Mouse (Mus musculus): ENCODE measurements around the gene Sptb. TPM values are rescaled to one million over a fixed set of nuclear protein-coding genes. Genes with fewer than 3 reads are reported as not detected.

Gene Sptb
- polyA plus RNA-seq, 1 experiment from 2014 or later = 2.5 TPM

DNA sequence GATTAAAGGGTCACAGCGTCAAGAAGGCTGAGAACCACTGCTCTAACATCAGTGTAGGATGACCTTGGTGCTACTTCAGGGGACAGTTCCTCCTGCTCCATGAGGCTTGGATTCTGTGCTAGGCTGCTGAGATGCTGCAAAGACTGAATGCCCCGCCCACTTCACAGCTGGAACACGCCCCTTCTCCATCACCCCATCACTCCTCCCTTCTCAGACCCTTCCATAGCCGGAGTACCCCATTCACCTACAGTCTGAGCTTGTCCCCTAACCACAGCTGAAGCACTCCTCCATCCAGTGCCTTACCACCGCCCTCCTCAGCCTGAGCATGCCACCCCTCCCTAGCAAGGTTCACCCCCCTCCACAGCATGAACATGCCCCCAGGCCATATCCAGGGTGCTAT lies 90.5 kb downstream of the Sptb start:
- no peak overlapping the region for H3K4me2 ChIP-seq
- WGBS = 42% methylated on average over 5 of the region's 5 CpGs
- ATAC-seq (ENCODE audit: low FRiP score) = no peak

DNA sequence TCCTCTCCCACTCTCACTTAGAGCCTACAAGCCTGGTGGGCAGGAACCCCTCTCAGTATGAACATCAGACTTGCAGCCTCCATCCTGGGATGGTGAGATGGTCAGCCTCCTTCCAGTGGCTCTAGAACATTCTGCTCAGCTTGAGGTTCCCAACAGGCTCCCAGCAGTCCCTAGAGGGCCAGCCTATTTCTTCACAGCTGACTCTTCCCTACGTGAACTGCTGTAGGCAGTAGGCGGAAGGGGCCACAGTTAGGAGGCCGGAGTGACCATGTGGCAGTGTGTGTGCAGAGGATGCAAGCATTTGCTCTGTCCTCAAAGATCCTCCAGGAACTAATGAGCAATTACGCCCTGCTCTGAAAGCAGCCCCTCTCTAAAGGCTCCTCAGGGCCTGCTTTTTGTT lies 92.2 kb downstream of the Sptb start:
- H3K36me3 ChIP-seq = no peaks in the 10 kb centered on the region
- no peaks in the 10 kb centered on the region for H3K27me3 ChIP-seq
- H3K27ac ChIP-seq = no peak overlapping the region
- H3K4me2 ChIP-seq = no peak overlapping the region
- no peaks in the 10 kb centered on the region for H3K9me3 ChIP-seq
- 71% methylated on average over 4 of the region's 4 CpGs for WGBS
- H3K4me3 ChIP-seq = no peak overlapping the region
- H3K9ac ChIP-seq = no peak overlapping the region
- ATAC-seq (ENCODE audit: low FRiP score) = no peak
- peaks cover 16% of the 10 kb centered on the region for H3K4me1 ChIP-seq (replicated peaks)

More for the DNA sequence above, 90.5 kb downstream of the Sptb start:
- H3K27ac ChIP-seq = no peak overlapping the region
- no peaks in the 10 kb centered on the region for H3K36me3 ChIP-seq
- no peaks in the 10 kb centered on the region for H3K9me3 ChIP-seq
- H3K9ac ChIP-seq = no peak overlapping the region
- peaks cover 17% of the 10 kb centered on the region for H3K4me1 ChIP-seq (replicated peaks)
- no peak overlapping the region for H3K4me3 ChIP-seq
- H3K27me3 ChIP-seq = no peaks in the 10 kb centered on the region

DNA sequence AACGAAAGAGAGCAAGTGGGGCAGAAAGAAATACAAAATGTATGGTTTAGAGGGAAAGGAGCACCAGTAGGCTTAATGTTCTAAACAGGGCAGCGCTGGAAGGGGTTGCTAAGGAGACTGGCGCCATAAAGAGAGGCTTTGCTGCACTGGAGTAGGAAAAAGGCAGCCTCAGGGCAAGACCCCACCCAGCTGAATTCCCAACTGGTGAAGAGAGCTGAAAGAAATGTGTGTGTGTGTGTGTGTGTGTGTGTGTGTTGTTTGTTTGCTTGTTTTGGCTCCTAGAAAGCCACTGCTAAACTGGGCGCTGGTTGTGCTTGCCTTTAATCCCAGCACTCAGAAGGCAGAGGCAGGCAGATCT lies 94.8 kb downstream of the Sptb start:
- no peaks in the 10 kb centered on the region for H3K36me3 ChIP-seq
- no peak for ATAC-seq (ENCODE audit: low FRiP score)
- no peak overlapping the region for H3K4me2 ChIP-seq
- no peaks in the 10 kb centered on the region for H3K9me3 ChIP-seq
- 71% methylated on average over 4 of the region's 4 CpGs for WGBS
- H3K4me3 ChIP-seq = no peak overlapping the region
- peaks cover 12% of the 10 kb centered on the region for H3K4me1 ChIP-seq (replicated peaks)
- H3K9ac ChIP-seq = no peak overlapping the region
- H3K27ac ChIP-seq = no peak overlapping the region
- no peaks in the 10 kb centered on the region for H3K27me3 ChIP-seq

DNA sequence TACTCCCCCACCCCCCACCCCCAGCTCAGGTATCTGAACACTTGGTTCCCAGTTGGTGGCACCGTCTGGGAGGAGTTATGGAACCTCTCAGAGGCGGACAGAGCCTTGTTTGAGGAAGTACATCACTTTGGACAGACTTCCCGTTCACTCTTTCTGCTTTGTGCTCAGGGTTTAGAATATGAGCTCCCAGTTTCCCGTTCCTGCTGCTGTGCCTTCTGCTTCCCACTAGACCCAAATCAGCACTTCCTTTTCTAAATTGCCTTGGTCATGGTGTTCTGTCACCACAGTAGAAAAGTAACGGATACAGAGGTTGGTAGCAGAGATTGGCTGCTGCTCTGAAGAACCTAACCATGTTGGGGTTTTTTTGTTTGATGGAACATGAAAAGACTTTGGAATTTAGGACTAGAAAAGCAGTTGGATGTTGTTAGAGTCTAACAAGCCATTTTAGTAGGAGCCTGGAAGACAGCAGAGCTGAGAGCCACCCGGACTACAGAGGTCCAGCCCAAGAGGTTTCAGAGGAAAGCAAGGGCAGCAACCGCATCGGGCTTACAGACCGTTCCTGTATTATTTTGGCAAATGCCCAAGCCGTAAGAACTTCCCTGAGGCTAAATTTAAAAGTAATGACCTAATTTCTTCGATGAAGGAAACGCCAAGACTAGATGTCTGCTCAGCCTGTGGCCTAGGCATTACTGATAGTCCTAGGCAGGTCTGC lies 95.3 kb downstream of the Sptb start:
- H3K36me3 ChIP-seq = no peaks in the 10 kb centered on the region
- no peak overlapping the region for H3K27ac ChIP-seq
- no peaks in the 10 kb centered on the region for H3K27me3 ChIP-seq
- no peak overlapping the region for H3K9ac ChIP-seq
- WGBS = 67% methylated on average over 12 of the region's 12 CpGs
- no peak overlapping the region for H3K4me2 ChIP-seq
- H3K4me3 ChIP-seq = no peak overlapping the region
- ATAC-seq (ENCODE audit: low FRiP score) = no peak
- H3K4me1 ChIP-seq (replicated peaks) = peaks cover 12% of the 10 kb centered on the region
- no peaks in the 10 kb centered on the region for H3K9me3 ChIP-seq

DNA sequence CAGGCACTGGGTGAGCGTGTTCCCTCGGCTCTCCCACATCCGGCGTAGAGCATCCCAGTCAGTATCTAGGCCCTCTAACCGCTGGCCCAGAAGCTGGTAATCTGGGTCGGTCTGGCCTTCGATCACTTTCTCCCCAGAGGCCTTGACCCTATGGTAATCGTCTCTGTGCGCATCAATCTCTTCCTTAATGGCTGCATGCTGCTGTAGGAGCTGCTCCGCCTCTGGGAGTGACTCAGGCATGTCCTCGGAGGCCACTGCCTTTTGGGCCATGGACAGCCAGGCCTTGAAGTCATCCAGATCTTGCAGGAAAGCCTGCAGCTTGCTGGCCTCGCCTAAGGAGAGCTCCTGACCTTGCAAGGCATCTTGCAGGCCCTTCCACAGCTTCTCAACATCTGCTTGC lies 97.7 kb downstream of the Sptb start:
- Histone ChIP-seq H3K27me3 (no peaks in the 10 kb centered on the region), H3K4me2 (no peak overlapping the region), H3K36me3 (no peaks in the 10 kb centered on the region), H3K27ac (no peak overlapping the region), H3K4me1 (replicated peaks) (peaks cover 7% of the 10 kb centered on the region; the same call in 1 of the 2 replicates), H3K9me3 (no peaks in the 10 kb centered on the region), H3K9ac (no peak overlapping the region), H3K4me3 (no peak overlapping the region)
- 78% methylated on average over 12 of the region's 12 CpGs for WGBS
- ATAC-seq (ENCODE audit: low FRiP score) = no peak

DNA sequence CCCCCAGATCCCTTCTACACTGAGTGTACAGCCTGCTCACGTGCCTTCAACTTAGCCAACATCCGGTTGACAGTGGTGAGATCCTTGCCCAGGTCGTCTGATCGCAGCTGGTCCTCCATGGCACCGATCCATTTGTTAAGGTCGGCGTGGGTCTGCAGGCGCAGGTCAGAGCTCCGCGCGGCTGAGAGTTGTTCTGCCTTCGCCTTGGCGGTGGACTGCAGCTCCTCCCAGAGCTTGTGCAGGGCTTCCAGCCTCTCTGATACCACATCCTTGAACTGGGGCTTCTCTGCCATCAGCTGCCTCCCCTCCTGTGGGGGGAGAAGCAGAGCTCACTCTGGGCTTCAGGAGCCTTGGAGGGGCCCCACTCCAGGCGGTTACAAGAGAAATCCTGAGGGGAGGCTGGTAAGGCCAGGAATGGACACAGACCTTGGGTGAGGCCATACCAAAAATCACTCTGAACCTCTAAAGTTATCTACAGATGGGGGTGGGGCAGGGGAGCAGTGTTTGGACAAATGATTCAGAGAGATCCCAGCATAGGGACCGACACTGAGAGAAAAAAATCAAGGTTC lies 101.3 kb downstream of the Sptb start:
- Histone ChIP-seq H3K27ac (no peak overlapping the region), H3K9ac (no peak overlapping the region), H3K4me2 (no peak overlapping the region), H3K36me3 (no peaks in the 10 kb centered on the region), H3K27me3 (no peaks in the 10 kb centered on the region), H3K9me3 (no peaks in the 10 kb centered on the region), H3K4me3 (no peak overlapping the region), H3K4me1 (replicated peaks) (peaks cover 4% of the 10 kb centered on the region; the same call in 1 of the 2 replicates)
- 82% methylated on average over 15 of the region's 15 CpGs for WGBS
- no peak for ATAC-seq (ENCODE audit: low FRiP score)

DNA sequence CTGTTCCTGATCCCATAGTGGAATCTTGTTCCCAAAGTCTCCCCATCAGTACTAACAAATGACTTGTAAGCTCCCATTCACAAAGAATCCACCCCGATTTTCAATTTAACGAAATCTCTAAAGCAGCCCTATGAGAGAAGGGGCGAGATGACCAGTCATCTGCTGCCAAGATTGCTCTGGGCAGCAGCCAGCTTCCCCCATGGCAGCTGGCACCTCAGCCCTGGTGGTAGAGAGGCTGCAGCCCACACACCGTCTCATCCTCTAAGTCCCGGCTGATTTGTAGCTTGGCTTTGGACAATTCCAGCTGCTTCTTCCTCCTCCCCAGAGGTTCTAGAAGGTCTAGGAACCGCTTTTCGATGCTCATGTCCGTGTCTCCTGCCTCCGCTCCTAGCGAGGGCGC lies 102.1 kb downstream of the Sptb start:
- ATAC-seq (ENCODE audit: low FRiP score) = no peak
- Histone ChIP-seq H3K27me3 (no peaks in the 10 kb centered on the region), H3K27ac (no peak overlapping the region), H3K9ac (no peak overlapping the region), H3K4me3 (no peak overlapping the region), H3K9me3 (no peaks in the 10 kb centered on the region), H3K4me2 (no peak overlapping the region), H3K36me3 (no peaks in the 10 kb centered on the region), H3K4me1 (replicated peaks) (peaks cover 4% of the 10 kb centered on the region; the same call in 1 of the 2 replicates)
- 80% methylated on average over 11 of the region's 11 CpGs for WGBS

DNA sequence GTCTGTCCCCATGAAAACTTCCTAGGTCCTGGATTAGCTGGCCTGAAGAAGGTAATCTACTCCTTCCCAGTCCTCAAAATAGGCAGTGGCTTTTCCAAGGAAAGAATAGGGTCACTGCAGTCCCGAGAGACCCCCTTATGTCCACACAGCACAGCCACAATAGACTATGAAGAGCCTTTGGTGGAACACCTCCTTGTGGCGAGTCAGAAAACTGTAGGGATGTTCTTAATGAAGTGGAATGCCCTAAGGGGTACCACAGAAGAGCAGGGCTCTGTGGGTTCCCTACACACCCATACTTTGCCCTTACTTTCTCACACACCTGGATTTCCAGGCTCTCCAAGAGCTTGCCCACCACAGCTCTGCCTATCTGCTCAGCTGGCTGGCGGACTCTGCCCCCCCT lies 104.5 kb downstream of the Sptb start:
- 65% methylated on average over 3 of the region's 3 CpGs for WGBS
- no peak overlapping the region for H3K27ac ChIP-seq
- H3K4me1 ChIP-seq (replicated peaks) = peaks cover 4% of the 10 kb centered on the region; the same call in 1 of the 2 replicates
- no peaks in the 10 kb centered on the region for H3K27me3 ChIP-seq
- no peak for ATAC-seq (ENCODE audit: low FRiP score)
- no peak overlapping the region for H3K4me2 ChIP-seq
- no peaks in the 10 kb centered on the region for H3K9me3 ChIP-seq
- no peaks in the 10 kb centered on the region for H3K36me3 ChIP-seq
- H3K4me3 ChIP-seq = no peak overlapping the region
- no peak overlapping the region for H3K9ac ChIP-seq

DNA sequence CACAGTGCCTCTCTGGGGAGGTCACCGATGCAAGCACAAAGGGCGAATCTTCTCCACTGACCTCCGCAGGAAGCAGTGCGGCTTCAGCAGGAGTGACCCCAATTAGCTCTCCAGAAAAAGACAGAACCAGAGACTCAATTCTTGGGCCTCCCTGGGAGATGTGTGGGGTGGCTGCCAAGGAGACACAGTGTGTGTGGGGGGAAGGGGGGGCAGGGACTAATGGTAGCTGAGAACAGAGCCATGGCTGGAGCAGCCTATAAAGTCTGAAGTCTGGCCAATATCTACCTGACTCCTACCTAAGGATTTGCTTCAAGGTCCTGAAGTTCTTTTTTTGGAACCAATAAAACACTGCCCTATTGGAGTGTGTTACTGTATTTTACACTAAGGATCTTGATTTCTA lies 105.8 kb downstream of the Sptb start:
- Histone ChIP-seq H3K27ac (no peak overlapping the region), H3K4me1 (replicated peaks) (0 out of 2 replicates have a peak, but pooled peaks cover 4% of the 10 kb centered on the region), H3K9me3 (no peaks in the 10 kb centered on the region), H3K4me2 (no peak overlapping the region), H3K9ac (no peak overlapping the region), H3K27me3 (no peaks in the 10 kb centered on the region), H3K4me3 (no peak overlapping the region), H3K36me3 (no peaks in the 10 kb centered on the region)
- 49% methylated on average over 4 of the region's 4 CpGs for WGBS
- ATAC-seq (ENCODE audit: low FRiP score) = no peak

DNA sequence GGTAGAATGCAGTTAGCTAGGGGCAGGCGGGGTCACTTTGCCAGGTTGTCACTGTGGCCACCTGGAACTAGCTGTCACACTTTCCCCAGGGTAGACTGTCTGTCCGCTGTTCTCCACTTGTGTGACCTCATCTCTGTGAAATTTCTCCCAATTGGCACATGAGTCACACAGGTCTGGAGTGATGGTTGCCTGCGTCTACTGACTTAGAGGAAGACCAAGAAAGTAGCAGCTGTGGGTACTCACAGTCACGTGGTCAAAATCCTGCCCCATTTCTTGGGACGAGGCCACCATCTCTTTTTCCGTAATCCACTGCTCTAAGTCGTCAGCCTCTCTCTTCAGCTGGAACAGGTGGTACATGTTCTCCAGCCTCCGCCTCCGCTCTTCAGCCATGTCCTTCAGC lies 106.6 kb downstream of the Sptb start:
- WGBS = 94% methylated on average over 9 of the region's 9 CpGs
- no peaks in the 10 kb centered on the region for H3K27me3 ChIP-seq
- no peak overlapping the region for H3K27ac ChIP-seq
- no peak overlapping the region for H3K4me2 ChIP-seq
- H3K9ac ChIP-seq = no peak overlapping the region
- no peaks in the 10 kb centered on the region for H3K9me3 ChIP-seq
- 0 out of 2 replicates have a peak, but pooled peaks cover 4% of the 10 kb centered on the region for H3K4me1 ChIP-seq (replicated peaks)
- no peak for ATAC-seq (ENCODE audit: low FRiP score)
- H3K36me3 ChIP-seq = no peaks in the 10 kb centered on the region
- no peak overlapping the region for H3K4me3 ChIP-seq

DNA sequence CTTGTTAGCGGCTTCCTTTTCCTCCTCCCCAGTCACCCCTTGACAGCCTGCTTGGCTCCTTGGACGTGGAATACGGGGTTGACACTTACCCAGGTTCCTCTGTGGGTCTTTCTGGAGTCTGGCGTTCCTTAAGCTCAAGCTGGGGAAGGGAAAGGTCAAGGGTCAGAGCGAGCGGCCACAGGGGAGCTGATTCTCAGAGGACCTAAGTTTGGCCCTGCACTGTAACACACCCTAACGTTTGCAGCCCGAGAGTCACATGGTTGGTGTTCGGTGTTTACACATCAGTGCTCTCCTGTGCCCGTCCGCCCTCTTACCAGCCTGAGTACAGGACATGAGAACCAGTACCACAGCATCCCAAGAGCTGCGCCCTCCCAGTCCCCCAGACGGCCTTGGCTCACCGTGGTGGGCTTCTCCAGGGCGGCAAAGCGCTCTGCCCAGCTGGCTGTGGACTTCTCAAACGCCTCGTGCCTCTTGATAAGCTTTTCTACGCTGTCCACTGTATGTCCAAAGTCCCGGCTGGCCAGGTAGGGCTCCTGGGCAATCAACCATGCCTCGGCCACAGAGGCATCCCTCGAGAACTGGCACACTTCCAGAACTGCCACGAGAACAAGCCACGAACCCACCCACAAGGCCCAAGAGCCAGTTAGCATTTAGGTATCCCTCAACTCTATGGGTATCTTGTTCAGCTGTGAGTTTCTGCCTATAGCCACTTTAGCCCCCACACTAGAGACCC lies 112.0 kb downstream of the Sptb start:
- no peak for ATAC-seq (ENCODE audit: low FRiP score)
- Histone ChIP-seq H3K9ac (no peak overlapping the region), H3K9me3 (no peaks in the 10 kb centered on the region), H3K4me1 (replicated peaks) (peaks cover 17% of the 10 kb centered on the region), H3K36me3 (no peaks in the 10 kb centered on the region), H3K4me3 (no peak overlapping the region), H3K27ac (no peak overlapping the region), H3K4me2 (no peak overlapping the region), H3K27me3 (peaks cover 6% of the 10 kb centered on the region; the same call in 1 of the 2 replicates)
- 78% methylated on average over 24 of the region's 24 CpGs for WGBS

DNA sequence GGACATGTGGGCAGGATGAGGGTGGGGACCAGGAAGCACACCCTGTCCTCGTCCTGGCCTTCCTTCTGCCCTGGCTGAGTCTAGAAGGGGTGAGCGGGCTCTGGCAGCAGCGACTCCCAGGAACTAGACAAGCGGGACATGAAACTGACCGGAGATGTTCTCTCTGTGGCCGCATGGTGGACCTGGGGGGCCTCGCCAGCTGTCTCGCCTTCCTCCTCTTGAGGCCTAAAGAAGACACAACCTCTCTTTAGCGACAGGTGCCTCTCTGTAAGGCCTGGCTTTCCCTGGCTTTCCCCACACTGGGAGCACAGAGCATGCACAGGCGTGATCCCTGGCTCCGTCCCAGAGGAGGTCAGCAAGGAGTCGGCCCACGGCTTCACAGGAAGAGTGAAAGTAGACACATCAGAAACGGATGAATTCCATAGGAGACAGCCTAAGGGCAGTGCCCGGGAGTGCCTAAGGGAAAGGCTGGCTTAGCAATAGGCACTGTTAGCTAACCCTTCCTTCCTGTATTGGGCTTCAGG lies 112.7 kb downstream of the Sptb start:
- peaks cover 6% of the 10 kb centered on the region; the same call in 1 of the 2 replicates for H3K27me3 ChIP-seq
- no peak overlapping the region for H3K4me2 ChIP-seq
- no peak overlapping the region for H3K9ac ChIP-seq
- no peaks in the 10 kb centered on the region for H3K36me3 ChIP-seq
- no peak for ATAC-seq (ENCODE audit: low FRiP score)
- 81% methylated on average over 15 of the region's 15 CpGs for WGBS
- H3K4me1 ChIP-seq (replicated peaks) = peaks cover 17% of the 10 kb centered on the region
- H3K9me3 ChIP-seq = no peaks in the 10 kb centered on the region
- no peak overlapping the region for H3K27ac ChIP-seq
- no peak overlapping the region for H3K4me3 ChIP-seq
